Mouse (Mus musculus) CH12.LX (cell line): Measurements from ENCODE around the gene Baz1b.

ENCODE experiments used
- CTCF ChIP-seq, 2 experiments: IDR thresholded peaks in 1 of 2; conservative IDR thresholded peaks in 1 of 2; 2 replicates each; pipeline ENCODE4 v1.5.1; 2011 to 2012; ENCODE audit warnings: low read depth in 2 of 2, low read length in 2 of 2, improper control_type of control experiment in 1 of 2, inconsistent platforms in 1 of 2, mild to moderate bottlenecking in 1 of 2, moderate library complexity in 1 of 2
- EP300 ChIP-seq: IDR thresholded peaks from 2 replicates; pipeline ENCODE4 v1.6.1; 2011; ENCODE audit warnings: low read length, improper control_type of control experiment
- GABPA ChIP-seq: IDR thresholded peaks from 2 replicates; pipeline ENCODE4 v1.6.1; 2012; ENCODE audit warnings: low read depth, low read length, improper control_type of control experiment, inconsistent platforms; ENCODE audit not compliant: insufficient replicate concordance
- HCFC1 ChIP-seq: IDR thresholded peaks from 2 replicates; pipeline ENCODE4 v1.6.1; 2012; ENCODE audit warnings: low read depth, mild to moderate bottlenecking, inconsistent platforms, low read length, improper control_type of control experiment
- IRF4 ChIP-seq: IDR thresholded peaks from 2 replicates; pipeline ENCODE4 v1.6.1; 2014; ENCODE audit warnings: low read depth, mild to moderate bottlenecking, inconsistent platforms, low read length, improper control_type of control experiment
- MAFK ChIP-seq: IDR thresholded peaks from 2 replicates; pipeline ENCODE4 v1.6.1; 2011; ENCODE audit warnings: low read length, improper control_type of control experiment; ENCODE audit not compliant: insufficient replicate concordance
- PAX5 ChIP-seq: IDR thresholded peaks from 2 replicates; pipeline ENCODE4 v1.6.1; 2012; ENCODE audit warnings: low read length, inconsistent platforms, mixed read lengths
- POLR2A ChIP-seq: IDR thresholded peaks from 2 replicates; pipeline ENCODE4 v1.6.1; 2011; ENCODE audit warnings: low read depth, mild to moderate bottlenecking, improper control_type of control experiment, low read length
- POLR2AphosphoS2 ChIP-seq: IDR thresholded peaks from 2 replicates; pipeline ENCODE4 v1.6.1; 2011; ENCODE audit warnings: low read depth, low read length, improper control_type of control experiment
- RAD21 ChIP-seq: IDR thresholded peaks from 2 replicates; pipeline ENCODE4 v1.6.1; 2011; ENCODE audit warnings: low read depth, mild to moderate bottlenecking, low read length, improper control_type of control experiment, moderate library complexity
- SMC3 ChIP-seq: IDR thresholded peaks from 2 replicates; pipeline ENCODE4 v1.6.1; 2011; ENCODE audit warnings: low read depth, low read length, improper control_type of control experiment
- ZC3H11A ChIP-seq: IDR thresholded peaks from 2 replicates; pipeline ENCODE4 v1.6.1; 2012; ENCODE audit warnings: low read depth, mild to moderate bottlenecking, inconsistent platforms, low read length, improper control_type of control experiment
- ZNF384 ChIP-seq: IDR thresholded peaks from 2 replicates; pipeline ENCODE4 v1.6.1; 2012; ENCODE audit warnings: low read depth, low read length, improper control_type of control experiment, inconsistent platforms

- no peak for TF ChIP-seq GABPA
- no peak for TF ChIP-seq RAD21
- TF ChIP-seq ZNF384 = no peak
- no peak for TF ChIP-seq POLR2A
- no peak for TF ChIP-seq POLR2AphosphoS2
- TF ChIP-seq EP300 = no peak
- TF ChIP-seq IRF4 = no peak
- no peak for TF ChIP-seq HCFC1
- no peak for TF ChIP-seq SMC3
- no peak for TF ChIP-seq CTCF (conservative IDR thresholded peaks at IDR 0.05 in 1 of 2, IDR thresholded peaks at IDR 0.05 in 1 of 2; ENCODE audit: low read depth in 2 of 2, low read length in 2 of 2)
- no peak for TF ChIP-seq PAX5
- TF ChIP-seq ZC3H11A = no peak
- peak; percentile 70; the same call in 1 of the 2 replicates for TF ChIP-seq MAFK
These were observed 14.1 kb upstream of the Baz1b start for GRCm38 (mm10) chr5:135172986-135173385.
